Mouse (Mus musculus) common myeloid progenitor, adult 5-6 weeks (primary cell): ENCODE results near the gene Gm49721. TPM values are rescaled to one million over a fixed set of nuclear protein-coding genes. Genes with fewer than 3 reads are reported as not detected.
"Not testable (repeated sequence)": the region's sequence is repeated elsewhere in the genome, so short reads cannot be mapped to it uniquely, and the experiment has no call there.

ENCODE experiments used
- ATAC-seq: replicated peaks from 2 replicates; pipeline ENCODE4 v1.8.0; 2016; ENCODE audit warnings: low read depth, mild to moderate bottlenecking, moderate TSS enrichment, inconsistent platforms; ENCODE audit not compliant: poor library complexity, severe bottlenecking
- total RNA-seq: library from RNA; stranded (forward); fragments of 200-1000, 187-1606 nt; gene quantifications from 2 replicates; pipeline ENCODE4 v1.2.3, GENCODE M21; 2017

Gm49721 gene
- total RNA-seq, 1 experiment from 2014 or later, result not detected

DNA sequence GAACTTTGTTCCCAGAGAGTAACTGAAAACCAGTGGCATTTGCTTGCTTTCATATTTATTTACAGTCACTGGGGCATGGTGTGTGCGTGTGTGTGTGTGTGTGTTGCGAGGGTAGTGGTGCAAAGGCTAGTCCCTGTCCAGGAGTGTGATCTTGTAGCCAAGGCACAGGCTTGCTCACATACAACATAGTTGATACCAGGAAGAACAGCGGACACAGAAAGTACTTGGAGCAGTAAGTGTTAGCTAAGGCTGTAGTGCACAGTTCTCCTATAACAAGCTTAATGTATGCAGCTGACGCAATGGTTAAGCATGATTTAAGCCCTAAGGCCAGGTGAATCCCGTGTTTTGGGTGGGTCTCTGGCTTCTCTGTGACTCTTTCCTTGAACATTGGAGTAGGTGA lies 676 bp downstream of the Gm49721 start:
- ATAC-seq, result not testable (repeated sequence)

DNA sequence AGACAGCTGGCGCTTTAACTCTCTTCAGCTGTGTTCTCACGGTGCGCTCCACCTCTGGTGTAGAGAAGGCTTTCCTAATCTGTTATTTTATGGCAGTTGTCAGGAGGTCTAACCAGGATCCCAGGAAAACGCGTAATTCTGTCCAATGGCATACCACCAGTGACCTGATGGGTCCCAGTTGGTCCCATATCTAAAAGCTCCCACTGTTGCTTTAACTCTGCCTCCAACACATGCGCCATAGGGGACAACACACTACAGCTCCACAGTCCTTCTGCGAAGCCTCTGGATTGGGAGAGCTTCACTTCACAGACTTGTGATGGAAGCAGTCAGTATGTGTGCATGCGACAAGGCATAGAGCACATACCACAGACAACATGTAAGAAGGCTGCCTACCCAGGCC lies 1.4 kb downstream of the Gm49721 start:
- not testable (repeated sequence) for ATAC-seq

DNA sequence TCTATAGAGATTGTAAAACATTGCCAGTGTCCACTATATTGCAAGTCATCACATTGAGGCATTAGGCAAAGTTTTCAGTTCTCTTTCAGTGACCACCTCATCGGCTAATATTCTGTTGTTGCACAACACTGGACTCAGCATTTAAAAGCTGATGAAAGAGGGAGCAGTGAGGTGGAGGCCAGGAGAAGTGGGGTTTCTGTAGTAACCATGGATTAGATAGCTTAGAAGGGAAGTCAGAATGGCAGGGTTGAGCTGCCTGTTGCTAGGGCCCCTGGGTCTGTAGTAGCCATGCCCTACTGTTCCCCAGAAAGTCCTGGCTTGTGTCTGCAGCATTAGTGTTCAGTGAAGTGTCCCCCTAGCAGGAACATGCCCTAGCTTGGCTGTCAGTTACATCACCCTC lies 7.4 kb downstream of the Gm49721 start:
- 0 out of 2 replicates have a peak, but pooled peaks have one; percentile 36 for ATAC-seq

DNA sequence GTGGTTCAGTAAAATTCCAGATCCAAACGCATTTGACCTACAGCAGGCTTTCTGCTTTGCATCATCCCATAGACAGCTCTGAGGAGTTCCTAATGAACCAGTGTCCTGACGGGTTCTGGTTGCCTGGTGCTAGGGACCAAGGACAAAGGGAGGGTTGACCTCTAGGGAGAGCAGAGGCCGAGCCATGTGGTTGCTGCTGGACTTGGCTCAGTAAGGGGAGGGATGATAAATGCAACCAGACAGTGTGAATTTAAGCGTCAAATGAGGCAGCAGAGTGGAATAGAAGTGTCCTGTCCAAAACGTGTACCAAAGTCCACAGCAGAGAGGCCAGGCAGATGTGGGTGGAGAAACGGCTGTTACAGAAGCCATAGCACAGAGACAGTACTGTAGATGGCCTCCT lies 16.8 kb downstream of the Gm49721 start:
- ATAC-seq, result not testable (repeated sequence)

DNA sequence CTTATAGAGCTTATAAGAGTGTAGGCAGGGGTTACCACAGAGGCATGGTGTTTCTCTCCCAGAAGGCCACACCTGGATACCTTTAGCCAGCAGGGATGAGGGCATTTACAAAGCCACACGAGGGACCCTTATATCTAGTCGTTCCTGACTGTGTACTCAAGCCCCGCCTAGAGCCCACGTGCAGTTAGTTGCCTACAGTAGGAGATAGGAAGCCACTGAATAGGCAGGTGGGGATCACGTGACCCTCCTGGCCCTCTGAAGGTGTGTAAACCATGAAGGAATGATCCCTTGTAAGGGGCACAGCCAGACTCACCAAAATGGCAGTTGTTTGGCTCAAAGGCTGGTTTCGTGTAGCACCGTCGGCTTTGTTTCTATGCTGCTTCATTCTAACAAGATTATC lies 18.1 kb downstream of the Gm49721 start:
- ATAC-seq, result not testable (repeated sequence)

DNA sequence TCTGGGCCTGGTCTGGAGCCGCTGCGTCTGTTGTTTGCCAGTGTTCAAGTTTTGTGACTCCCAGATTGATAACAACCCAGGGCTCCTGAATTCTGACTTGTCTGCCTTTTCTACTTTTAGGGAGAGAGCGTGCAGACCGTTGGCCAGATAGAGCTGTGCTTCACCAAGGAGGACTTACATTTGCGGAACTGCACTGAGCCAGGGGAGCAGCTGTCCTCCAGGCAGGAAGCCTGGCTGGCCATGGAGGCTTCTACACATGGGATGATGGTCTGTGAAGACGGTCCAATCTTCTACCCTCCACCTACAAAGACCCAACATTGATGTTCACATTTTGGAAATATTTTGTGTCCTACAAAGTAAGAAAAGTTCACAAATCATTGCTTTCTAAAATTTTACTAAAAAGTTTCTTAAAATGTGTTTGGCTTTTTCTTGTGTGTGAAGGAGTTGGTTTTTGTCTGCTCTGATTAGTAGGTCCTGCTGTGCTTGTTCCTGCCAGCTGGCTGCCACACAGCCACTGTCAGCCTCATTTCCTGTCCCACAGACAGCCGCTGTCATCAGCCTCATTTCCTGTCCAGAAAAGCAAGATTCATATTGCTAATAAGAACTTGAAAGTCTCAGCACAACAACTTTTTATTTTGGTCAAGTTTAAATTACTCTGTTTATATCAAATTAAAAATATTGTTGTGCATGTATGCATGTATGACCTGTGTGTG lies 19.2 kb downstream of the Gm49721 start:
- peak; percentile 52; the same call in 1 of the 2 replicates for ATAC-seq

DNA sequence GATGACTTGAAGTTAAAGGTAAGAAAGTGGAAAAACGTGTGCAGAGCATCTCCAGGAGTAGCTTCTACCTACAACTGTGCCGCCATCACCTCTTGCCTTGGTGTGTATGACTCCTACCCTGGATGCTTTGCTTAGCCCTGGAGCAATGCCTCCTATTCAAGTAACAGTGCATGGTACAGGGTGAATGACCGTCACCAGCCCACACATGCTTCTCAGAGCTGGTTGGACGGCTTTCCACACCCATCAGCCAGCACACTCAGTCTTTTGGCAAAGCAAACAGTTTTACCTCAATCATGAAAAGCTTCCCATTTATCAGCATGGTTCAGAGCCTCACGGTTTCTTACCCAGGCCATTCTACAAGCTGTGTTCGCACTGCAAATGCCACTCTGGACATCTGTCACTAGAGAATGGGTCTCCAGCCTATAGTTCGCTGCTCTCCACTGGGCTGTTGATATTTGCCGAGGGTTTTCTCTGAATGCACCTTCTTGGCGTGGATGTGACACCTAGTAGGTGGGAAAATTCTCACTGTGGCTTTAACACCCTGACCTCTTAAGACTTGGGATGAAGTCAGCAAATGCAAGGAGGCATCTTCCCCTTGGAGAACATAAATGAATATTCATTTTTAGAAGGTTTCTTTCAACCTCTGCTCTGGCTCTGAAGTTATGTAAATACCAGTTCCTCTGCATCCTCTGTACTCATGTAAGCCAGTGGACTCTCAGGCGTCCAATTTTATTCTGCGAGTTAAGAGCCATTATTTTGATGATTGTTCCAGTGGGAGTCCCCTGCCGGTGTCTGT lies 23.3 kb downstream of the Gm49721 start:
- ATAC-seq, result not testable (repeated sequence)

DNA sequence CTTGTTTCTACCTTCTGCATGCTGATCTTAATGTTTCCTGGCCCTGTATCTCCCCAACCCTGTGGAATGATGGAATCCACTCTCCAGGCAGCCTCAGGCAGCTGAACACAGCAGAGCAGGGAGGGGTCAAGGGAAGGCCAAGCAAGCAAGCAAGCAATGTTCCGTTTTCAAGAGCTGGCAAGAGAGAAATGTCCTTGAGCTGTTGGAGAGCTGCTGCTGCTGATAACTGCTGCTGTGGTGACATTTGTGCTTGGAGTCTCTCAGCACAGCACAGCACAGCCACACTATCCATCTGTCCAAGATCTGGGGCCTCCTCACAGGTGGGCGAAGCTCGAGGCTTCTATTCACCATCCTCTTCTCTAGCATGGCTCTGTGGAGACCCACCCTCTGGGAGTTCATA lies 24.7 kb downstream of the Gm49721 start:
- ATAC-seq, result not testable (repeated sequence)

DNA sequence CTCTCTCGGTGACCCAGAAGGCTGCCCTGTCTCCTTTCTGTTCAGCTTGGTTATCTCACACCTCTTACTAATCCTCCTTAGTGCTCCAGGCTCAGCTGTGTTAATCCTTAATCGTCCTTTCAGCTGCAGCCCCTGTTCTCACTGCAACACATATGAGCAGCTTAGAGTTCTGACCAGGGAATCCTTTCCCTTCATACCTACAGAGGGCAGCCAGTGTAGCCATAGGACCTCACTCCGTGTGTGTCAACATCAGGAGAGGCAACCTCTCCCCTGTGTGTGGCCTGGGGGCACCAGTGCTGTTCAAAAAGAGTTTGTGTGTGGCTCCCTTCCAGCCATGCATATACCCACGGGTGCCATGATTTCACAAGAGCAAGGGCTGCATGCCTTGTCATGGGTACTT lies 26.9 kb downstream of the Gm49721 start:
- not testable (repeated sequence) for ATAC-seq

DNA sequence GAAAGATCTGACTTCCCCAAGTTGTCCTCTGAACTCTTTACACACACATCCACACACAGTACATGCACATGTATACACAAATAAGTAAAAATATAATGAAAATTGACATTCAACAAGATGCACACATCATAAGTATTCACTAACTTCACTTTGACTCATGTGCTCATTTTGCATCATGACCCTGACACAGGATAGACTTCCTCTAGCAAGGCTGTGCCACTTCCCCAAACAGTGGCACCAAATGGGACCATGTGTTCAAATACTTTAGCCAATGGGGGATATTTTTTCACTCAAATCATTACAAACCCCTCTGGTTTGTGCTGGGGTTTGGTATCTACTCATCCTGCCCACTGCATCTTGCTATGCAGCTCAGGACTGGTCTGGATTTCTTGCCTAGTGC lies 30.2 kb downstream of the Gm49721 start:
- not testable (repeated sequence) for ATAC-seq

DNA sequence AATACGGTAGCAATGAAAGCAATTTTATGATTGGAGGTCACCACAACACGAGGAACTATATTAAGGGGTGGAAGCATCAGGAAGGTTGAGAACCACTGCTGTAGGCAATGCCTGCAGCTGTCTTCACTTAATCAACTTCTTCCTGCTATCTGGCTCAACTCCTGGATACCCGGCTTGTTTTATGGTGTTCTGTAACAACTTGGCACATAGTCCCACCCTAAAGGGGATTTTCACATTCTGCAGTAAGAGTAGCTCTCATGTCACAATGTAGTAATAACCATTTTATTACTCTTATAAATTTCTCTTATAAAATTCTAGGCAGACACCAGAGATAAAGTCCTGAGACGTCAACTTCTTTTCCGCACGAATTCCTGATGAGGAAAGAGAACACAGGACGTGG lies 30.7 kb downstream of the Gm49721 start:
- not testable (repeated sequence) for ATAC-seq

DNA sequence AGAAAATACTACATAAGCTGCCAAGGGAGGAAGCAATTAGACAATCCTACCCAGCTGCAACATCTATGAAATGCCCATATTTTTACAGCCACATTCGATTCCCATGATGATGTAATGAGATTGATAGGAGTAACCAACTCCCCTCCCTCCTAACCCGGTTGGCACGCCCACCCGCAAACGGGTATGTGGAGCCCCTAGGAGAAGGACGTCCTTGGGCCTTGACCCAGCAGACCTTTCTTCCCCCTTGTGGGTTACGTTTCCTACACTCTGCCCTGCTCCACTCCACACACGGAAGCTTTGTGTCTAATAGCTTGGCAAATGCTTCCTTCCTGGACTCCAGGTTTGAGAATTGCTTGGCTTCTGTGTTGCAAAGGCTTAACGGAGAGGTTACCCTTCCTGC lies 31.2 kb downstream of the Gm49721 start:
- peak; percentile 77 for ATAC-seq

DNA sequence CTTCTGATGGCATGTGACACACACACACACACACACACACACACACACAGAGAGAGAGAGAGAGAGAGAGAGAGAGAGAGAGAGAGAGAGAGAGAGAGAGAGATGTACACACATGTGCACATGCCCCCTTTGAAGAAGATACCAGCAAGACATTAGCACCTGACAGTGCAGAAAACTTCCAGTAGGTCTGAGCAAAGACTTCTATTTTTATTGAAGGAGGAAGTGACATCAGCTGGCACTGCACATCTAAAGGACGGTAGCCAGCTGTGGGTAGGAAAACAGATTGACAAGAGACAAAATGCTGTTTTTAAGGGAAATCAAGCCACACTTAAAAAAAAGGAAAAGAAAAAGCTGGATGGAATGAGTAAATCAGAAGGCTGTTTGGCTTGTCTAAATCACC lies 35.5 kb downstream of the Gm49721 start:
- 0 out of 2 replicates have a peak, but pooled peaks have one; percentile 29 for ATAC-seq

DNA sequence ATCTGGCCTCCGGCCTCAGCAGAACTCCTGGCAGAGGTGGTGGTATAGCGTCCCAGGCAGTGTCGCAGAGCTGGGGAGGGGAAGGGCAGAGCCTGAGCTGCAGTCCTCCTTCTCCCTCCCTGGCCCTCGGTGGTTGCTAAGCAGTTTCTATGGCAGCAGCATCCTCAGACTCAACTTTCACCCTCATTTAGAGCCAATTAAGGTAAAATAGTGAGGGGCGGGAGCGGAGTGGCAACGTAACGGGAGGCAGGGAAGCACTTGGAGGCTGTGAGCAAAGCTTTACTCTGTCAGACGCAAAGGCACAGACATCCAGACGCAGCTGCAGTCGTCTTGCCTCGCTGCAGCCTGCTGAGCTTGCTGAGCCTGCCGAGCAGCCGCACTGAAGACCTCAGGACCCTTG lies 46.6 kb downstream of the Gm49721 start, which contains the start of gene Gm1604a:
Gene Gm1604a (plus strand): TSS at position 312 of the 400 bp plus-strand sequence.
- not testable (repeated sequence) for ATAC-seq

DNA sequence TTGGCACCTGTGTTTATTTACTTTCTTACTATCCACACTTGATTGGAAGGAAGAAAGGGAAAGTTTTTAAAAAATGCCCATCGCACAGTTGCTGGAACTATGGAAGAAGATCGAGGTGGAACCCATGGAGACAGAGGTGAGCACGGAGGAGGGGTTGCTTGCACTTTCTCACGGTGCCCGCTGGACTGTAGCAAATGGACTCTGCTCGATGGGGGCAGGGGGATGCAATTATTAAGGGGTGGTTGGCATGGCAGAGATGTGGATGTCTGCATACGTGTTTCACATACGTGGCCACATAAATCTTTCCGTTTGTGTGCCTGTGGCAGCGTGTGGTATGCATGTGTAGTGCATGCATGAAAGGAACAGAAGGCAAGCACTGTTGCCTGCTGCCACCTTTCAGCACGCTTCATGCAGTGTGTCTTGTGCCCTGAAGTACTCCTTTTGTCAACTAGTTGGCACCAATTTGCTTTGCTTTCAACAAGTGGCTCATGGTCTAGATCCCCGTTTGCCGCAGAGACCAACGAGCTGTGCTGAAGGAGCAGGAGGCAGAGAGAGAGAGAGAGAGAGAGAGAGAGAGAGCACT lies 47.2 kb downstream of the Gm49721 start:
- not testable (repeated sequence) for ATAC-seq

DNA sequence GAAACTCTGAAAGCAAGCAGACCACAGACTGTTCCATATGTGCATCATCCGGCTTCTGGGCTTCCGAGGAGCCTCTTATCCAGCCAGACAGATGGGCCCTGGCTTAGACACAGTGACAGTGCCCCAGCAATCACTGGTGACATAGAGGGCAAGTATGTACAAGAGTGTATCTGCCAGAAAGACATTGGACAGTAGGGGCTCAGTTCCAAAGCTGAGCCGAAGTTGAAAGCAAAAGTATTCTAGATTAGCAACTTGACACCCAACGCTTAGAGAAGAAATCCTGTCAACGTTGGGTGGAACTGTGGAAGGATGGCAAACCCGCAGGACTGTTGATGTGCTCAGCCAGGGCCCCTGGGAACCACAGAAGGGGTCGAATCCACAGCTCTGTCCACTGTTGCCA lies 51.5 kb downstream of the Gm49721 start:
- ATAC-seq, result not testable (repeated sequence)

DNA sequence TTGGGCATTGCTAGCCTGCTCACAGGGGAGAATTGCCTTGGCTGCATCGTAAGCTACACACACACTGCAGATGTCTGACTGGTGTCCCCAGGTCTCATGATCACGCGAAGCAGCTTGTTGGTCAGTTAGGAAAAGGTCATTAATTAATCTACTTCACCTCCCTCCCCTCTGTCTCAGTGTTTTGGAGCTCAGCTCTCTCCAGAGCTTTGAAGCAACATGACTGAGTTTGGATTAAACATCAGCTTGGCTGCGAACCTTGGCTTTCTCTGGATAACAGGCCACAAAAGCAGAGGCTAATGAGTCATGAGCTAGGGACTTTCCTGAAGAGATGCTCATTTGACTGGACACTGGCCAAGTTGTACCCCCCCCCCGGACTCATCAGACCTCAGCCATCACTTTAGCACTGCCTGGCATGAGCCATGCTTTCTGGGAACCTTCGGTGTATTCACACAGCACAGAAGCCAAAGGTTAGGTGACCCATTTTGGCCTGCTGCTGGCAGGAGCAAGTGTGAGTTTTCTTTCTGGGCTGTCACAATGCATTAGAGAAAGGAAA lies 52.0 kb downstream of the Gm49721 start:
- not testable (repeated sequence) for ATAC-seq

DNA sequence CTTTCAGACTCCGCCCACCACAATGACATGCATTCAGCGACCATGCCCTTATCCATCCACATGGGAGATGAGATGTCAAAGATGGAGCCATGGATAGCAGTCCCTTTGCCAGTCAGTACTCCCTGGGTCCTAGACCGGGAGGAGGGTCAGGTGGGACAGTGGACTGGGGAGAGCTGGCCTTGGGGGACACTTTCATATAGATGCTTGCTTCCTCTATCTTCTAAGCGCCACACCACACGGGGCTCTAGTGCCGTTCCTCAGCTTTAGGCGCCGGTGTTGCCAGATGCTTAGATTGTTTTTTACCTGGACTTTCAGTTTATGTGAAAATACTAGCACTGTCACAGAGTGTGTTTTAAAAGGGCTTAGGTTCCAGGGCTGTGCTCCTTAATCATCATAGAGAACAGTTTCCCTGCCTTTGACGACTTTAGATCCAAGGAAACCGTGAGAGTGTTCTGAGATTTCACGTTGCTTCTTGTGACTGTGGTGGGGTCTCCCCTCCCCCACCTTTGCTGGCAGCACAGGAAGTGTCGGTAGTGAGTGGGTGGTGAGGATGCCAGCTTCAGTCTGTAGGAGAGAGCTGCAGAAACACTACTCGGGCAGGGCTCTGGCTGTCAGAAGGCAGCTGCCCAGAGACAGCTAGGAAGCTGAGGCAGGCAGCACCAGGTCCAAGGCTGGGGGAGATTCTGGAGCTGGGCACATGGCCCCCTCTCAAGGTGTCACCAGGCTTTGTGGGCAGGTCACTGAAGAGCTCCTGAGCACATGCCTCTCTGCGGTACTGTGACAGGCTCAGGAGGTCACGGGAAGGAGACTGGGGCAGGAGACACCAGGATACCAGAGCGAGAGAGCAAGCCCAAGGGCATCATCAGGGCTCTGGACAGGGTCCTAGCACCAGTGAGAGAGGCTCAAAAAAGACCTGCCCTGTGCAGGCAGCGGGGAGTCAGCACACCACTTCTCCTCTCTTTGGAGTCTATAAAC lies 54.8 kb downstream of the Gm49721 start:
- ATAC-seq, result peak; percentile 62

DNA sequence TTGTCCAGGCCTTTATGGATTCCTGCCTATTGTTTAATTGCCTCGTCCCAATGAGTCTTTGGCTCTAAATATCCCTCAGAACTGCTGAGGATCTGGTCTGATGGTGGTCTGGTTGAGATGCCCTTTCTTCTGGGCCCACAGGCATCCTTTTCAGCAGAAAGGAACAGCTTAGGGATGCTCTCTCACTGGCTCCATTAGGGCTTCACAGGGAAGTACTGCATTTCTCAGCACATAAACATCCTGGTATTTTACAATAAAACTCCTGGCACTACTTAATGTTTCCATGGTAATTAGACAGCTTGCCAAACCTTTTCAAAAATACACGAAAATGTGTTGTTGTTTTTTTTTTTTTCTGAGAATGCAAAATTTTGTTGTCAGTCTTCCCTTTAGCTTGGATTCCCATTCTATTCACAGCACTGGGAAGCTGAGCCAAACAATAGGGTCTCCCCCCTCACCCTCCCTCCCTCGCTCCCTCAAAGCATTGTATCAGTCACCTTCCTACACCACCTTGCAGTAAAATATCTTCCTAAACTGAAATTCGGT lies 90.4 kb downstream of the Gm49721 start:
- ATAC-seq, result not testable (repeated sequence)
